Mouse (Mus musculus) c-Kit-positive CD71-positive TER-119-negative erythroid progenitor cells, embryonic 14.5 days (primary cell): ENCODE results near the gene Mpped2.

Experiments
- DNase-seq: peaks from one replicate; pipeline ENCODE4 v3.0.0-alpha.2; 2013; ENCODE audit warnings: low read depth

Mpped2 gene

DNA sequence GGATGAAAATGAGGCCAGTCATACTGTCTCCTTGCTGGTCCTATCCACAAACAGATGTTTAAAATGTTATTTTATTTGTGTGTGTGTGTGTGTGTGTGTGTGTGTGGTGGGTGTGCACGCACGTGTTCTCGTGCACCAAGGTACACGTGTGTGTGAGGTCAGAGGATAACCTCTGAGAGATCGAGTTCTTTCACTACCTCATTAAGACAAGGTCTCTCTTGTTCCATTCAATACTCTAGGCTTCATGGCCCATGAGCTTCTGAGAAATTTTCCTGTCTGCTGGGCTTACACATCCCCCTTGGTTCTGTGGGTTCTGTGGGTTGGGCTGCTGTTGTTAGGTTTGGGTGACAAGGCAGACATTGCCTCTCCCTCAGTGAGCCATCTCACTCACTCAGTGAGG lies 12.6 kb downstream of the Mpped2 start:
- no peak for DNase-seq

DNA sequence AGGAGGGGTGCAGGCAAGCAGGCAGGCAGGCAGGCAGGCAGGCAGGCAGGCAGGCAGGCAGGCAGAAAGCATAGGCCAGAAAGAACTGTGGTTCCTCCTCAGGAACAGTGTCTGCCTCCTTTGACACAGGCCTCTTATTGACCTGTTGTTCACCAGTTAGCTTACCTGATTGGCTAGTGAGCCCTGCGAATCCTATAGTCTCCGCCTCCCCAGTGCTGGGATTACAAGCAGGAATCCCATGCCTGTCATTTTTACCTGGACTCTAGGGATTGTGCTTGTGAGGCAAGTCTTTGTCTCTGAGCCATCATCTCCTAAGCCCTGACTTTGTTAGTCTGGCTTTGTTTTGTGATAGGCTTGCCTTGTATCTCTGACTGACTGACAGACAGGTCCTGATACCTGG lies 14.1 kb downstream of the Mpped2 start:
- DNase-seq: no peak

GRCm38 (mm10) chr2:106710862-106711477 lies 17.9 kb downstream of the Mpped2 start:
- no peak for DNase-seq

GRCm38 (mm10) chr2:106711506-106711905 lies 18.4 kb downstream of the Mpped2 start:
- no peak for DNase-seq

DNA sequence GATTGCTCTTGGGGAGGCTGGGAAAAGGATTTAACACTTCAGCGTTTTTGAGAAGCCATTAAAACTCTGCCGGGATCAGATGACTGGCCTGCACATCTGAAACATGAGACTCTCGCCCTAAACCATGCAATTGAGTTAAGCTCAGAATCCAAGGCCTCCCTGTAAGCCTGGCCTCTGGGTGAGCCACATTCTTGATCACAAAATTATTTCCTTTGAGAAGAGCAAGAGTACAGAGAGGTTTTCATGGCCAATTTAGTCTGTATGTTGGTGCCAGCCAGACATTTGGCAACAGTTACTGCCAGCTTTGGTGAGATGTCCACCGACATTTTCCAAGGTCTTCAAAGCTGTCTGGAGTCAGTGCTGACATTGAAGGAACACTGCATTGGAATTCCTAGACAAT lies 20.1 kb downstream of the Mpped2 start:
- no peak for DNase-seq

DNA sequence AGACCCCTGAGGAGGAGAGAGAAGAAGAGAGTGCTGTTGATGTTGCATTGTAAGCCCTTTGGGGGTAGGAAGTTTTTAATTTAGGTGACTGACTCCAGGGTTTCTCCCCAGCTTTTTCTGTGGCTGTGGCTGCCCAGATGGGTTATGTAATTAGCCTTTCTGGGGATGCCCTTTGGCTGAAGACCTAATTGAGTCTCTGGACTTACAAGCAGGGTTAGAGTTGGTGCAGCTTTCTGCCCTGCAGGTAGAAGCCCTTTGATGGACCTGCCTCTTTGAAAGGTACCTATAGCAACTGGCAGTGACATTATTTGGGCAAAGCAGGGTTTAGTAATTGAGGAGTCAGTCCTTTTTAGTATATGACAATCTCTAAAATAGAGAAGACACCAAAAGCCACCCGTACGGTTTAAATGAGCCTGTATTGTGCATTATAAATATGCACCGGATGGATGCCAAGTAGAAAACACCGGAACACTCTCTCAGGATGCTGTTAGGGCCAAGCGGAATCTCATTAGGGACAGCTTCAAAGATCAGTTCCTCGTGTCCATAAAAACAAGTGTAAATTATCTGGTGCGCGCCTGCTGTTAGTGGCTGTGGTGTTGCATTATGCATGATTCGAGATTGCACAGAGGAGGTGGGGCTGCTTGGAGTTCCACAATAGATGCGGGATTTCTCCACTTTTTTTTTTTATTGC lies 22.8 kb downstream of the Mpped2 start:
- no peak for DNase-seq

DNA sequence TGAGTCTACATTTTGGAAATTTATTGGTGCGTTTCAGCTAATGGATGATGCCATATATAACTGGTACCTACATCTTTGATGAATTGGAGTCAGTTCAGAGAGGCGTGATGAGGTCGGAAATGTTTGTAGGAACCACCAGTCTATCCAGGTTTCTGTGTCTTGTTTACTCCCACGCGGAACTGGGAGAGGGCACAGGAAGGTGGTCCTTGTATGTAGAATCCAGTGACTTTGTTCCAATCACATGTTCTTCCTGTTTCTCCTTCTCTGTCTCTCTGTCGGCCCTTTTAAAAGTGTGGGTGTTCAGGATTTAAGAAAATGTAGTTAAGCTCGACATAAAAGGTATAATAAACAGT lies 23.3 kb downstream of the Mpped2 start:
- DNase-seq: no peak

GRCm38 (mm10) chr2:106718888-106719287 lies 25.8 kb downstream of the Mpped2 start:
- no peak for DNase-seq

- no peak for DNase-seq
Observed at GRCm38 (mm10) chr2:106719434-106719833, 26.4 kb downstream of the Mpped2 start.

GRCm38 (mm10) chr2:106720644-106721043 lies 27.6 kb downstream of the Mpped2 start:
- DNase-seq: no peak

- no peak for DNase-seq
Observed at GRCm38 (mm10) chr2:106722020-106722419, 29.0 kb downstream of the Mpped2 start.

GRCm38 (mm10) chr2:106729951-106730564 lies 37.0 kb downstream of the Mpped2 start:
- no peak for DNase-seq

- no peak for DNase-seq
Observed at GRCm38 (mm10) chr2:106730608-106731007, 37.5 kb downstream of the Mpped2 start.

- no peak for DNase-seq
Observed at GRCm38 (mm10) chr2:106731478-106731877, 38.4 kb downstream of the Mpped2 start.

GRCm38 (mm10) chr2:106732171-106732570 lies 39.1 kb downstream of the Mpped2 start:
- DNase-seq: no peak

DNA sequence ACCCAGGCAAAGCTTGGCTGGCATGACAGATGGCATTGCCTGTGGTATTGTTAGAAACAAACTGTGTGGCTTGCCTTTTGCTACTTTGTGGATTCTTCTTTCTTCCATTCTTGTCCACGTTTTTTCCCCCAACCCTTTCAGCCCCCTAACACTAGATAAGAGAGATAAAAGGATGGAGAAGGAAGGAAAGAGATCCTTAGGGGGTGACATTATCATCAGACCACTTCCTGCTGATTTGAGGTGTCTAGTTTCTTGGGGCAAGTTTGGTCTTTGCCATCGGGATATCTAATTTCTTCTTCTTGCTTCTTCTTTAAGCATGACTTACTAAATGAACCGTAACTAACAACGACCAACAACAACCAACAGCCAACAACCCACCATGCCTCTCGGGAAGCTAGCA lies 40.3 kb downstream of the Mpped2 start:
- DNase-seq: no peak

DNA sequence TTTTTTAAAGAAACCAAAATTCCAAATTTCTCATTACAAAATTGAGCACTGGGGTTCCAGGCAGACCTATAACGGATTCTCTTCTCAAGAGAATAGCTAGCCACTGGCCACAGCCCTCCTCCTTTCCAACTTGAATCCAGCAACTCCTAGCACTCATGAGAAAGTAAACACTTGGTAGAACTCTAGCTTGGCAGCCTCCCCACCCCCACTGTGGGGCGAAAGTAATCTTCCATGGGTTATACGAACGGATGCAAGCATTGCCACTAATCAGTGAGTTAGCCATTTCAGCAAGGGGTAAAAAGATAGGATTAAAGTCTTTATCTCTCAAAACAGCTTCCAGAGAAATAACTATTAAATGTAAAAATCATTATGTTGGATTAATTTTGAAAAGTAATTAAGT lies 40.9 kb downstream of the Mpped2 start:
- no peak for DNase-seq

GRCm38 (mm10) chr2:106735211-106735610 lies 42.1 kb downstream of the Mpped2 start:
- DNase-seq: no peak

GRCm38 (mm10) chr2:106735792-106736359 lies 42.8 kb downstream of the Mpped2 start:
- no peak for DNase-seq

DNA sequence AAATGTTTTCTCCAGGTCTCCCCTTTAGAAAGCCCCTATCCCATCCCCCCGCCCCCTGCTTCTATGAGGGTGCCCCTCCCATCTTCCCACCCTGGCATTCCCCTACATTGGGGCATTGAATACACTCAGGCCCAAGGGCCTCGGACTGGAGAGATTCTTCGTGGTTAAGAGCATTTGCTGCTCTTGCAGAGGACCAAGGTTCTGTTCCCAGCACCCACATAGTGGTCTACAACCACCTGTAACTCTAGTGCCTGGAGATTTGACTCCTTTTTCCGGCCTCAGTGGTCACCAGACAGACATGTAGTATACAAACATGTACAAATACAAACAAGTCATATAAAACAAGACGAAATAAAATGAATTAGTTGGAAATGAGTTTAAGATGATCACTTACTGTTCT lies 45.9 kb downstream of the Mpped2 start:
- DNase-seq: no peak

GRCm38 (mm10) chr2:106744086-106744485 lies 51.0 kb downstream of the Mpped2 start:
- DNase-seq: no peak

DNA sequence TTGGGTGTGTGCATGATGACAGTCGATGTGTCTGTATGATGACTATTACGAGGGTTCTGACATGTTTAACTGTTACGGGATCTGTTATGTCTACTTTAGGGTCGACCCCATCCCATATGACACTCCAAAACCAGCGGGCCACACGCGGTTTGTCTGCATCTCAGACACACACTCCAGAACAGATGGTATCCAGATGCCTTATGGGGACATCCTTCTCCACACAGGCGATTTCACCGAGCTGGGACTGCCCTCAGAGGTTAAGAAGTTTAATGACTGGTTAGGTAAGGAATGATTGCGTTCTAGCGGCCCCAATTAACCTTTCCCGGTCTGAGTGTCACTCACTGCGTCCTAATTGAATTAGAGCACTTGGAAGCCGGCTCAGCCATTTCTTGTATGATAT lies 51.5 kb downstream of the Mpped2 start:
- no peak for DNase-seq

GRCm38 (mm10) chr2:106745364-106745763 lies 52.3 kb downstream of the Mpped2 start:
- DNase-seq: no peak
